Mouse (Mus musculus) limb, embryonic 11.5 days (tissue): ENCODE measurements around the gene Grip1. TPM values are rescaled to one million over a fixed set of nuclear protein-coding genes. Genes with fewer than 3 reads are reported as not detected.

Experiments
- ATAC-seq: fragments of 200-750 bp; cut with Nextera tagmentation; 2 replicates; pipeline ENCODE4 v1.8.0; 2017; ENCODE audit warnings: low read depth; ENCODE audit not compliant: insufficient number of reproducible peaks, low FRiP score, low TSS enrichment
- DNase-seq: peaks from one replicate; pipeline ENCODE4 v3.0.0-alpha.2; 2015; ENCODE audit warnings: low spot score
- H3K27ac ChIP-seq: fragments of 300-500 bp; sonication (generic); replicated peaks from 2 replicates; pipeline ENCODE4 v1.5.1; 2014; ENCODE audit warnings: low read depth, mild to moderate bottlenecking, low read length
- H3K27me3 ChIP-seq: fragments of 300-500 bp; sonication (generic); 2 replicates; pipeline ENCODE4 v1.6.1; 2014; ENCODE audit warnings: mild to moderate bottlenecking, low read length, mixed read lengths; ENCODE audit not compliant: control insufficient read depth, insufficient read depth
- H3K36me3 ChIP-seq: fragments of 300-500 bp; sonication (generic); 2 replicates; pipeline ENCODE4 v1.6.1; 2014; ENCODE audit warnings: mild to moderate bottlenecking, low read length, moderate library complexity, mixed read lengths; ENCODE audit not compliant: control insufficient read depth, insufficient read depth
- H3K4me1 ChIP-seq: fragments of 300-500 bp; sonication (generic); 2 replicates; pipeline ENCODE4 v1.6.1; 2014; ENCODE audit warnings: low read length, mixed read lengths; ENCODE audit not compliant: control insufficient read depth, insufficient read depth
- H3K4me2 ChIP-seq: fragments of 300-500 bp; sonication (generic); 2 replicates; pipeline ENCODE4 v1.6.1; 2014; ENCODE audit warnings: low read depth, mild to moderate bottlenecking, moderate library complexity; ENCODE audit not compliant: severe bottlenecking
- H3K4me3 ChIP-seq: fragments of 300-500 bp; sonication (generic); 2 replicates; pipeline ENCODE4 v1.5.1; 2014; ENCODE audit warnings: low read depth, low read length
- H3K9ac ChIP-seq: fragments of 300-500 bp; sonication (generic); 2 replicates; pipeline ENCODE4 v1.6.1; 2014; ENCODE audit warnings: mild to moderate bottlenecking, low read length
- H3K9me3 ChIP-seq: fragments of 300-500 bp; sonication (generic); 2 replicates; pipeline ENCODE4 v1.6.1; 2016; ENCODE audit warnings: low read length; ENCODE audit not compliant: control insufficient read depth
- WGBS: fragments of 180-500 bp; shearing (Covaris S2); extraction: QIAGEN DNeasy Blood & Tissue Kit; methylation state at CpG from one replicate; pipeline ENCODE4 v1.1.7; 2014; 5-methylcytosine and 5-hydroxymethylcytosine counted together
- polyA plus RNA-seq: library from polyadenylated mRNA; unstranded; fragments of >200 nt; fragmentation: Nextera tagmentation; extraction: Ambion mirVana; gene quantifications from 2 replicates; pipeline ENCODE4 v1.2.1, GENCODE M21; 2014

Grip1 gene
- polyA plus RNA-seq, 1 experiment from 2014 or later = 3.7 TPM

GRCm38 (mm10) chr10:120128601-120129277, 675.1 kb downstream of the Grip1 start:
- 35% methylated on average over 13 of the region's 13 CpGs for WGBS
- Histone ChIP-seq H3K4me3 (no peak overlapping the region), H3K27me3 (no peaks in the 10 kb centered on the region), H3K27ac (no peak overlapping the region), H3K4me1 (peaks cover 5% of the 10 kb centered on the region; the same call in 1 of the 2 replicates), H3K4me2 (no peak overlapping the region), H3K9ac (no peak overlapping the region), H3K9me3 (no peaks in the 10 kb centered on the region), H3K36me3 (no peaks in the 10 kb centered on the region)
- ATAC-seq (no peak), DNase-seq (no peak)

GRCm38 (mm10) chr10:120130621-120131020, 677.0 kb downstream of the Grip1 start:
- peaks cover 6% of the 10 kb centered on the region; the same call in 1 of the 2 replicates for H3K4me1 ChIP-seq
- H3K36me3 ChIP-seq = no peaks in the 10 kb centered on the region
- DNase-seq (peak; percentile 64), ATAC-seq (no peak)
- no peaks in the 10 kb centered on the region for H3K27me3 ChIP-seq
- 69% methylated on average over 16 of the region's 16 CpGs for WGBS
- H3K4me2 ChIP-seq = no peak overlapping the region
- H3K27ac ChIP-seq = no peak overlapping the region
- H3K9me3 ChIP-seq = no peaks in the 10 kb centered on the region
- no peak overlapping the region for H3K9ac ChIP-seq
- no peak overlapping the region for H3K4me3 ChIP-seq

DNA sequence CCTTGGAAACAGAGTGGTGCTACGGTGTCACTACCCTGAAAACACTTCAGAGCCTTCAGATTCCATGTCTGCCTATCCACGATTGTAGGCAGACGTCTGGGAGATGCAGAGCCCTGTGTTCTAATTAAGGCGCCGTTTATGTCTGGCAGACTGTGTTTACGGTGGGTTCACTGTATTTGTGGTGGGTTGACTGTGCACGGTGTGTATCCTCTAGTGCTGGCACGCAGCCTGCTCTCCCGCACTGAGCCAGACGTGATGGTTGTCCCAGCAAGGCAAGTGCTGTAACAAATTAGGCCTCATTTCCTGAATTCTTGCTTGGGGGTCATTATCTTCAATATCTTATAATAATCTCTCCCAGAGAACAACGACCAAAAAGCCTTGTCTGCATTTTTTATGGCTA, 680.1 kb downstream of the Grip1 start:
- H3K36me3 ChIP-seq = no peaks in the 10 kb centered on the region
- H3K9ac ChIP-seq = no peak overlapping the region
- peaks cover 6% of the 10 kb centered on the region; the same call in 1 of the 2 replicates for H3K4me1 ChIP-seq
- ATAC-seq (no peak), DNase-seq (no peak)
- no peak overlapping the region for H3K4me2 ChIP-seq
- no peak overlapping the region for H3K4me3 ChIP-seq
- no peaks in the 10 kb centered on the region for H3K9me3 ChIP-seq
- H3K27me3 ChIP-seq = no peaks in the 10 kb centered on the region
- H3K27ac ChIP-seq = no peak overlapping the region
- 31% methylated on average over 11 of the region's 11 CpGs for WGBS

DNA sequence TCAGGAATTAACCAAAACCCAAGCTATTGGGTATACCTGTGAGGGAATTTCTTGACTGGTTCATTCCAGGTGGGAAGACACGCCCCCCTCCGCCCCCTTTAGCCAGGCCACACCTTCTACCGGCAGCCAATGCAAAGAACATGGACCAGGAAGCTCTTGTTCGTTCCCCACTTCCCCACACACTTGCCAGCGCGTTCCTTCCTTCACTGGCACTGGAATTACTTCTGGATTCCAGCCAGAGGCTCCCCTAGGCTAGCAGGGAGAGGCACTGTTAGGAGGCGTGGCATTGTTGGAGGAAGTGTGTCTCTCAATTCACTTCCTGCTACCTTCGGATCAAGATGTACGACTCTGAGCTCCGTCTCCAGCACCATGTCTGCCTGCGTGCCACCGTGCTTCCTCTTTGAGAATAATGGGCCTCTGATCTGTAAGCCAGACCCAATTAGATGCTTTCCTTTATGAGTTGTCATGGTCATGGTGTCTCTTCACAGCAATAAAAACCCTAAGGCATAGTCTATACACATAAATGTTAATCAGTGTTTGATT, 682.5 kb downstream of the Grip1 start:
- Histone ChIP-seq H3K4me1 (peaks cover 6% of the 10 kb centered on the region; the same call in 1 of the 2 replicates), H3K4me2 (no peak overlapping the region), H3K4me3 (no peak overlapping the region), H3K9ac (no peak overlapping the region), H3K9me3 (no peaks in the 10 kb centered on the region), H3K36me3 (no peaks in the 10 kb centered on the region), H3K27ac (no peak overlapping the region), H3K27me3 (no peaks in the 10 kb centered on the region)
- no peak for ATAC-seq
- WGBS = 90% methylated on average over 12 of the region's 12 CpGs
- no peak for DNase-seq

Other genes starting within 250 kb of the Grip1 start
- gene Cand1, start 213.8 kb upstream of the Grip1 start, polyA plus RNA-seq = 123 and 127 TPM in 2 replicates